Mouse (Mus musculus) limb, embryonic 10.5 days (tissue): Measurements from ENCODE around the gene Gm2897. TPM values are rescaled to one million over a fixed set of nuclear protein-coding genes. Genes with fewer than 3 reads are reported as not detected.
"Not testable (repeated sequence)": the region's sequence is repeated elsewhere in the genome, so short reads cannot be mapped to it uniquely, and the experiment has no call there.

Experiments used
- DNase-seq: peaks from one replicate; pipeline ENCODE4 v3.0.0-alpha.2; 2017; ENCODE audit warnings: low spot score
- H3K27ac ChIP-seq: fragments of 300-500 bp; sonication (generic); 2 replicates; pipeline ENCODE4 v1.5.1; 2016; ENCODE audit warnings: mild to moderate bottlenecking
- H3K27me3 ChIP-seq: fragments of 300-500 bp; sonication (generic); 2 replicates; pipeline ENCODE4 v1.6.1; 2016; ENCODE audit warnings: low read depth, mild to moderate bottlenecking; ENCODE audit not compliant: poor library complexity, severe bottlenecking
- H3K36me3 ChIP-seq: fragments of 300-500 bp; sonication (generic); 2 replicates; pipeline ENCODE4 v1.6.1; 2016; ENCODE audit warnings: mild to moderate bottlenecking, moderate library complexity
- H3K4me1 ChIP-seq: fragments of 300-500 bp; sonication (generic); 2 replicates; pipeline ENCODE4 v1.6.1; 2016
- H3K4me3 ChIP-seq: fragments of 300-500 bp; sonication (generic); 2 replicates; pipeline ENCODE4 v1.5.1; 2016; ENCODE audit warnings: mild to moderate bottlenecking, moderate library complexity
- H3K9me3 ChIP-seq: fragments of 300-500 bp; sonication (generic); replicated peaks from 2 replicates; pipeline ENCODE4 v1.6.1; 2016; ENCODE audit warnings: mild to moderate bottlenecking
- WGBS: fragments of 180-500 bp; shearing (Covaris S2); methylation state at CpG from one replicate; pipeline ENCODE4 v1.1.7; 2016; 5-methylcytosine and 5-hydroxymethylcytosine counted together
- polyA plus RNA-seq: library from polyadenylated mRNA; unstranded; fragments of >200 nt; fragmentation: Nextera tagmentation; extraction: Ambion mirVana; gene quantifications from 2 replicates; pipeline ENCODE4 v1.2.1, GENCODE M21; 2016

Gm2897 gene
- 2.6 and 3.2 TPM in 2 replicates for polyA plus RNA-seq

- peak; percentile 65 for DNase-seq
- Histone ChIP-seq H3K27ac (peak within 1 kb of the TSS; percentile 62), H3K4me3 (peak within 1 kb of the TSS; percentile 52)
- not testable (repeated sequence) for H3K4me1 ChIP-seq, H3K27me3 ChIP-seq, H3K9me3 ChIP-seq, H3K36me3 ChIP-seq
- 3% methylated on average over 35 of the region's 40 CpGs for WGBS
Observed at GRCm38 (mm10) chr14:3048727-3049512, at the start of gene Gm2897. Gene Gm2897, plus strand, starts transcription at chr14:3049285.

GRCm38 (mm10) chr14:3029702-3030101 is 19.4 kb upstream of the Gm2897 start, which contains the start of gene Gm2888:
Gene Gm2888, plus strand, starts transcription at chr14:3030002.
- H3K27ac ChIP-seq, H3K9me3 ChIP-seq, H3K36me3 ChIP-seq, H3K27me3 ChIP-seq, H3K4me3 ChIP-seq, DNase-seq, H3K4me1 ChIP-seq: not testable (repeated sequence)
- 72% methylated on average over 3 of the region's 3 CpGs for WGBS

GRCm38 (mm10) chr14:3049513-3049800 is 372 bp downstream of the Gm2897 start:
- not testable (repeated sequence) for H3K27me3 ChIP-seq, H3K4me1 ChIP-seq, H3K36me3 ChIP-seq, H3K9me3 ChIP-seq
- H3K27ac ChIP-seq = peak overlapping the region; percentile 62
- peak; percentile 54 for DNase-seq
- H3K4me3 ChIP-seq = peak overlapping the region; percentile 52
- 0% methylated on average over 18 of the region's 20 CpGs for WGBS

GRCm38 (mm10) chr14:3050087-3050486 is 1.0 kb downstream of the Gm2897 start:
- DNase-seq, H3K27ac ChIP-seq, H3K36me3 ChIP-seq, H3K27me3 ChIP-seq, H3K4me1 ChIP-seq, H3K4me3 ChIP-seq, H3K9me3 ChIP-seq: not testable (repeated sequence)
- 2% methylated on average over 6 of the region's 8 CpGs for WGBS

GRCm38 (mm10) chr14:3116051-3116450 is 67.0 kb downstream of the Gm2897 start:
- not testable (repeated sequence) for H3K4me1 ChIP-seq, DNase-seq, H3K27ac ChIP-seq, H3K9me3 ChIP-seq, H3K36me3 ChIP-seq, H3K4me3 ChIP-seq, H3K27me3 ChIP-seq
- 93% methylated on average over 20 of the region's 25 CpGs for WGBS

Other genes starting within 250 kb of the Gm2897 start
- gene Gm2888, start 19.3 kb upstream of the Gm2897 start, polyA plus RNA-seq = not detected in 2 replicates
- not detected in 2 replicates for gene Gm10340, start 84.7 kb downstream of the Gm2897 start, polyA plus RNA-seq
- gene Gm5795, start 139.0 kb downstream of the Gm2897 start, polyA plus RNA-seq = not detected in 2 replicates
- gene D830030K20Rik, start 159.2 kb downstream of the Gm2897 start, polyA plus RNA-seq = 7.4 and 9.3 TPM in 2 replicates